Mouse (Mus musculus): ENCODE data around the gene Ddx47. TPM values are rescaled to one million over a fixed set of nuclear protein-coding genes. Genes with fewer than 3 reads are reported as not detected.

Ddx47 gene
- polyA plus RNA-seq, 1 experiment from 2014 or later = 93.0 TPM

- Histone ChIP-seq H3K4me3 (no peak overlapping the region), H3K27me3 (replicated peaks) (no peaks in the 10 kb centered on the region), H3K4me2 (replicated peaks) (no peak overlapping the region), H3K9me3 (no peaks in the 10 kb centered on the region), H3K36me3 (peaks cover 99% of the 10 kb centered on the region), H3K27ac (no peak overlapping the region), H3K9ac (no peak overlapping the region), H3K4me1 (no peaks in the 10 kb centered on the region)
- ATAC-seq (ENCODE audit: low FRiP score, low read depth) = no peak
- WGBS = 95% methylated on average over 10 of the region's 10 CpGs
Observed at GRCm38 (mm10) chr6:135019564-135019963, 8.2 kb downstream of the Ddx47 start.

- Histone ChIP-seq H3K27me3 (replicated peaks) (no peaks in the 10 kb centered on the region), H3K4me2 (replicated peaks) (no peak overlapping the region), H3K9me3 (no peaks in the 10 kb centered on the region), H3K36me3 (peaks cover 84% of the 10 kb centered on the region), H3K27ac (no peak overlapping the region), H3K4me3 (no peak overlapping the region), H3K4me1 (no peaks in the 10 kb centered on the region), H3K9ac (no peak overlapping the region)
- 91% methylated on average over 3 of the region's 3 CpGs for WGBS
- no peak for ATAC-seq (ENCODE audit: low FRiP score, low read depth)
Observed at GRCm38 (mm10) chr6:135021633-135022032, 10.2 kb downstream of the Ddx47 start.

DNA sequence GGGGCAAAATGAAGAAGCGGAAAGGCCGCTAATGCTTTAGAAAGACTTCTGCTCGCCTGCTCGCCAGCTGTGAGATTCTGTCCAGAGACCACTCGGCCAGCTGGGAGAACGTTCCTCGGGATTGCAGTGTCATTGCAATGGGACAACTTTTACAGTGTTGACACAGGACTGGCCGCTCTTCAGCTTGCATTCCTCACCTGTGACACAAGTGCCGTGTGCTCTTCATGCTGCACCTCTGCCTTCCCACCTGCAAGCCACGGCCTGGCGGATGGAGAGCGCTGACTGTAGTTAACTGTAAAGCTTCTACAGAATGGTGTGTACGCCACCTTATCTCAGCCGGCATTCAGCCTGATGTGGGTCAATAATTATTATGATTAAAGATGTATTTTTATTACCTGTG is 12.0 kb downstream of the Ddx47 start:
- no peak for ATAC-seq (ENCODE audit: low FRiP score, low read depth)
- Histone ChIP-seq H3K36me3 (peaks cover 67% of the 10 kb centered on the region), H3K4me1 (no peaks in the 10 kb centered on the region), H3K4me2 (replicated peaks) (no peak overlapping the region), H3K9ac (no peak overlapping the region), H3K9me3 (no peaks in the 10 kb centered on the region), H3K27ac (no peak overlapping the region), H3K4me3 (no peak overlapping the region), H3K27me3 (replicated peaks) (no peaks in the 10 kb centered on the region)
- WGBS = 96% methylated on average over 14 of the region's 14 CpGs

- peaks cover 53% of the 10 kb centered on the region for H3K36me3 ChIP-seq
- no peaks in the 10 kb centered on the region for H3K9me3 ChIP-seq
- no peak overlapping the region for H3K9ac ChIP-seq
- ATAC-seq (ENCODE audit: low FRiP score, low read depth) = no peak
- WGBS = 89% methylated on average over 1 of the region's 1 CpGs
- H3K27ac ChIP-seq = no peak overlapping the region
- H3K4me1 ChIP-seq = no peaks in the 10 kb centered on the region
- H3K27me3 ChIP-seq (replicated peaks) = no peaks in the 10 kb centered on the region
- H3K4me3 ChIP-seq = no peak overlapping the region
- H3K4me2 ChIP-seq (replicated peaks) = no peak overlapping the region
Observed at GRCm38 (mm10) chr6:135024781-135025420, 13.5 kb downstream of the Ddx47 start.

GRCm38 (mm10) chr6:135026232-135026631 is 14.8 kb downstream of the Ddx47 start:
- Histone ChIP-seq H3K4me1 (no peaks in the 10 kb centered on the region), H3K4me2 (replicated peaks) (no peak overlapping the region), H3K27ac (no peak overlapping the region), H3K9me3 (no peaks in the 10 kb centered on the region), H3K27me3 (replicated peaks) (no peaks in the 10 kb centered on the region), H3K4me3 (no peak overlapping the region), H3K36me3 (peaks cover 39% of the 10 kb centered on the region), H3K9ac (no peak overlapping the region)
- 14% methylated on average over 3 of the region's 3 CpGs for WGBS
- ATAC-seq (ENCODE audit: low FRiP score, low read depth) = 0 out of 2 replicates have a peak, but pooled peaks have one; percentile 56

GRCm38 (mm10) chr6:135026755-135027154 is 15.3 kb downstream of the Ddx47 start:
- H3K4me1 ChIP-seq = no peaks in the 10 kb centered on the region
- no peaks in the 10 kb centered on the region for H3K27me3 ChIP-seq (replicated peaks)
- H3K9me3 ChIP-seq = no peaks in the 10 kb centered on the region
- WGBS = 91% methylated on average over 2 of the region's 2 CpGs
- no peak overlapping the region for H3K9ac ChIP-seq
- H3K4me2 ChIP-seq (replicated peaks) = no peak overlapping the region
- no peak overlapping the region for H3K4me3 ChIP-seq
- no peak for ATAC-seq (ENCODE audit: low FRiP score, low read depth)
- no peak overlapping the region for H3K27ac ChIP-seq
- H3K36me3 ChIP-seq = peaks cover 34% of the 10 kb centered on the region

- Histone ChIP-seq H3K36me3 (peaks cover 9% of the 10 kb centered on the region), H3K9ac (no peak overlapping the region), H3K4me1 (no peaks in the 10 kb centered on the region), H3K4me2 (replicated peaks) (no peak overlapping the region), H3K27me3 (replicated peaks) (no peaks in the 10 kb centered on the region), H3K27ac (no peak overlapping the region), H3K4me3 (no peak overlapping the region), H3K9me3 (no peaks in the 10 kb centered on the region)
- 45% methylated on average over 4 of the region's 4 CpGs for WGBS
- ATAC-seq (ENCODE audit: low FRiP score, low read depth) = no peak
Observed at GRCm38 (mm10) chr6:135029246-135029645, 17.8 kb downstream of the Ddx47 start.

DNA sequence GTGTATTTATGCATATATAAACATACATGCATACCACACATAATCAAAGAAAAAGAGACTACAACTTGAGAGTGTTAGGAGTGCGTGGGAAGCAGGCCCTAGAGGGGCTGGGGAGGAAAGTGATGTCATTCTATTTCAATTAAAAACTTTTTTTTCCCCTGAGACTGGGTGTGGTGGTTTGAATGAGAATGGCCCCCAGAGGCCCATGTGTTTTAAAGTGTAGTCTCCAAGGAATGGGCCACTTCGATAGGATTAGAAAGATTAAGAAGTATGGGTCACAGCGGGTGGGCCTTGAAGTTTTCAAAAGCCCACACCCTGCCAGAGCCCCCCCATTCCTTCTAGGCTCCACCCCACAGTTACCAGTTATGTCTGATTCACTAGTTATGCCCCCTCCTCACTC is 27.3 kb downstream of the Ddx47 start:
- ATAC-seq (ENCODE audit: low FRiP score, low read depth) = no peak
- H3K27me3 ChIP-seq (replicated peaks) = peaks cover 14% of the 10 kb centered on the region; the same call in 1 of the 2 replicates
- H3K36me3 ChIP-seq = no peaks in the 10 kb centered on the region
- H3K9me3 ChIP-seq = peaks cover 5% of the 10 kb centered on the region; the same call in 1 of the 2 replicates
- no peak overlapping the region for H3K4me2 ChIP-seq (replicated peaks)
- H3K9ac ChIP-seq = no peak overlapping the region
- H3K4me1 ChIP-seq = peaks cover 9% of the 10 kb centered on the region; the same call in 1 of the 2 replicates
- H3K27ac ChIP-seq = no peak overlapping the region
- no peak overlapping the region for H3K4me3 ChIP-seq
- WGBS = 68% methylated on average over 3 of the region's 3 CpGs

- Histone ChIP-seq H3K4me2 (replicated peaks) (peak overlapping the region; percentile 53), H3K9ac (peak overlapping the region; percentile 13), H3K27me3 (replicated peaks) (peaks cover 14% of the 10 kb centered on the region; the same call in 1 of the 2 replicates), H3K27ac (no peak overlapping the region), H3K9me3 (peaks cover 5% of the 10 kb centered on the region; the same call in 1 of the 2 replicates), H3K4me1 (peaks cover 9% of the 10 kb centered on the region; the same call in 1 of the 2 replicates), H3K4me3 (no peak overlapping the region), H3K36me3 (no peaks in the 10 kb centered on the region)
- 3% methylated on average over 21 of the region's 21 CpGs for WGBS
- ATAC-seq (ENCODE audit: low FRiP score, low read depth) = no peak; the same call in 1 of the 2 replicates
Observed at GRCm38 (mm10) chr6:135040275-135040871, 29.0 kb downstream of the Ddx47 start.

DNA sequence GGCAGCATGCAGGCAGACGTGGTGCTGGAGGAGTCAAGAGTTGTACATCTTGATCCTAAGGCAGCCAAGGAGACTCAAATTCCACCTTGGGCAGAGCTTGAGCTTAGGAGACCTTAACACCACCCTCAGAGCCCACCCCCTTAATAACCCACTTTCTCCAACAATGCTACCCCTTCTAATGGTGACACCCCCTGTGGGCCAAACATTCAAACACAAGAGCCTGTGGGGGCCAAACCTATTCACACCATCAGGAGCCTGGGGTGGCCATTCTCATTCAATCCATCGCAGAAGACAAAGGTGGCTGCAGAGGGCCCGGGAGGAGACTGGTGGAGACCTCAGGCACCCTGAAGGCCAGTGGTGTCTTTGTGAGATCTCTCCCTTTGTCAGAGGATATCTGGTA is 30.5 kb downstream of the Ddx47 start:
- peaks cover 14% of the 10 kb centered on the region; the same call in 1 of the 2 replicates for H3K27me3 ChIP-seq (replicated peaks)
- H3K36me3 ChIP-seq = no peaks in the 10 kb centered on the region
- peaks cover 5% of the 10 kb centered on the region; the same call in 1 of the 2 replicates for H3K9me3 ChIP-seq
- no peak for ATAC-seq (ENCODE audit: low FRiP score, low read depth)
- no peak overlapping the region for H3K9ac ChIP-seq
- no peak overlapping the region for H3K4me3 ChIP-seq
- no peak overlapping the region for H3K4me2 ChIP-seq (replicated peaks)
- WGBS = 40% methylated on average over 3 of the region's 3 CpGs
- H3K27ac ChIP-seq = no peak overlapping the region
- peaks cover 9% of the 10 kb centered on the region; the same call in 1 of the 2 replicates for H3K4me1 ChIP-seq

- H3K4me1 ChIP-seq = 0 out of 2 replicates have a peak, but pooled peaks cover 3% of the 10 kb centered on the region
- no peak overlapping the region for H3K27ac ChIP-seq
- H3K4me3 ChIP-seq = no peak overlapping the region
- no peak overlapping the region for H3K9ac ChIP-seq
- 74% methylated on average over 9 of the region's 9 CpGs for WGBS
- H3K9me3 ChIP-seq = no peaks in the 10 kb centered on the region
- H3K4me2 ChIP-seq (replicated peaks) = no peak overlapping the region
- 0 out of 2 replicates have a peak, but pooled peaks cover 3% of the 10 kb centered on the region for H3K27me3 ChIP-seq (replicated peaks)
- H3K36me3 ChIP-seq = no peaks in the 10 kb centered on the region
- no peak for ATAC-seq (ENCODE audit: low FRiP score, low read depth)
Observed at GRCm38 (mm10) chr6:135047276-135047675, 35.9 kb downstream of the Ddx47 start.

GRCm38 (mm10) chr6:135048509-135048908 is 37.1 kb downstream of the Ddx47 start:
- Histone ChIP-seq H3K27ac (no peak overlapping the region), H3K9ac (no peak overlapping the region), H3K4me3 (no peak overlapping the region), H3K36me3 (no peaks in the 10 kb centered on the region), H3K4me1 (0 out of 2 replicates have a peak, but pooled peaks cover 3% of the 10 kb centered on the region), H3K9me3 (no peaks in the 10 kb centered on the region), H3K27me3 (replicated peaks) (0 out of 2 replicates have a peak, but pooled peaks cover 3% of the 10 kb centered on the region), H3K4me2 (replicated peaks) (no peak overlapping the region)
- 85% methylated on average over 6 of the region's 6 CpGs for WGBS
- no peak for ATAC-seq (ENCODE audit: low FRiP score, low read depth)
